Mouse (Mus musculus) CH12.LX (cell line): ENCODE results near the gene Kit. TPM values are rescaled to one million over a fixed set of nuclear protein-coding genes. Genes with fewer than 3 reads are reported as not detected.

ENCODE experiments used
- DNase-seq: peaks from one replicate; pipeline ENCODE4 v3.0.0-alpha.2; 2013; ENCODE audit errors: extremely low read depth
- H3K27ac ChIP-seq: 2 replicates; pipeline ENCODE4 v1.5.1; 2012; ENCODE audit warnings: low read depth, mild to moderate bottlenecking, control low read depth, moderate library complexity; ENCODE audit not compliant: insufficient read depth
- H3K27me3 ChIP-seq: replicated peaks from 2 replicates; pipeline ENCODE3; 2012; ENCODE audit warnings: inconsistent platforms
- H3K36me3 ChIP-seq, 2 experiments: replicated peaks in 1 of 2; 2 replicates each; pipeline versions ENCODE3 to v1.6.1; 2012; ENCODE audit warnings: inconsistent platforms in 1 of 2, low read length in 1 of 2, mild to moderate bottlenecking in 1 of 2, mixed read lengths in 1 of 2, moderate library complexity in 1 of 2; ENCODE audit not compliant: control insufficient read depth in 1 of 2, insufficient read depth in 1 of 2
- H3K4me1 ChIP-seq, 2 experiments: 2 replicates each; pipeline ENCODE4 v1.6.1; 2012; ENCODE audit warnings: inconsistent platforms in 1 of 2, moderate library complexity in 1 of 2; ENCODE audit not compliant: insufficient read depth in 2 of 2, control insufficient read depth in 1 of 2
- H3K4me2 ChIP-seq: 2 replicates; pipeline ENCODE4 v1.6.1; 2012; ENCODE audit warnings: low read depth, mild to moderate bottlenecking, control low read depth; ENCODE audit not compliant: poor library complexity, insufficient read depth, severe bottlenecking
- H3K4me3 ChIP-seq, 3 experiments: fragments of 150-350 bp in 1 of 3; sonication (generic) in 1 of 3; replicated peaks in 1 of 3; 2 replicates each; pipeline versions ENCODE3 to v1.5.1; 2011 to 2012; ENCODE audit warnings: low read depth in 2 of 3, low read length in 2 of 3, mild to moderate bottlenecking in 2 of 3, moderate library complexity in 2 of 3, control low read depth in 1 of 3, improper control_type of control experiment in 1 of 3, inconsistent platforms in 1 of 3, mixed read lengths in 1 of 3; ENCODE audit not compliant: poor library complexity in 1 of 3
- H3K79me2 ChIP-seq: replicated peaks from 2 replicates; pipeline ENCODE4 v1.6.1; 2012; ENCODE audit warnings: mild to moderate bottlenecking, moderate library complexity; ENCODE audit not compliant: control insufficient read depth, poor library complexity, insufficient read depth, severe bottlenecking; ENCODE audit errors: extremely low read depth
- H3K9ac ChIP-seq: 2 replicates; pipeline ENCODE4 v1.6.1; 2012; ENCODE audit warnings: low read depth, mild to moderate bottlenecking, control low read depth, moderate library complexity; ENCODE audit not compliant: insufficient read depth
- H3K9me3 ChIP-seq: replicated peaks from 2 replicates; pipeline ENCODE3; 2012; ENCODE audit warnings: low read length, inconsistent platforms, mixed read lengths
- BHLHE40 ChIP-seq: IDR thresholded peaks from 2 replicates; pipeline ENCODE4 v1.6.1; 2011; ENCODE audit warnings: mild to moderate bottlenecking, low read depth, low read length, improper control_type of control experiment
- CHD1 ChIP-seq: IDR thresholded peaks from 2 replicates; pipeline ENCODE4 v1.6.1; 2012; ENCODE audit warnings: low read depth, low read length, improper control_type of control experiment, inconsistent platforms
- CHD2 ChIP-seq: IDR thresholded peaks from 2 replicates; pipeline ENCODE4 v1.6.1; 2011; ENCODE audit warnings: low read length, improper control_type of control experiment
- ELF1 ChIP-seq: IDR thresholded peaks from 2 replicates; pipeline ENCODE4 v1.6.1; 2014; ENCODE audit warnings: low read depth, mild to moderate bottlenecking, inconsistent platforms, low read length, improper control_type of control experiment
- EP300 ChIP-seq: IDR thresholded peaks from 2 replicates; pipeline ENCODE4 v1.6.1; 2011; ENCODE audit warnings: low read length, improper control_type of control experiment
- ETS1 ChIP-seq: conservative IDR thresholded peaks from 2 replicates; pipeline ENCODE4 v1.6.1; 2012; ENCODE audit warnings: low read depth, mild to moderate bottlenecking, inconsistent platforms, low read length, improper control_type of control experiment, moderate library complexity
- HCFC1 ChIP-seq: IDR thresholded peaks from 2 replicates; pipeline ENCODE4 v1.6.1; 2012; ENCODE audit warnings: low read depth, mild to moderate bottlenecking, inconsistent platforms, low read length, improper control_type of control experiment
- JUND ChIP-seq: conservative IDR thresholded peaks from 2 replicates; pipeline ENCODE4 v1.6.1; 2011; ENCODE audit warnings: low read depth, low read length, improper control_type of control experiment
- MAFK ChIP-seq: IDR thresholded peaks from 2 replicates; pipeline ENCODE4 v1.6.1; 2011; ENCODE audit warnings: low read length, improper control_type of control experiment; ENCODE audit not compliant: insufficient replicate concordance
- MAX ChIP-seq: IDR thresholded peaks from 2 replicates; pipeline ENCODE4 v1.6.1; 2011; ENCODE audit warnings: low read length, improper control_type of control experiment
- MAZ ChIP-seq: IDR thresholded peaks from 2 replicates; pipeline ENCODE4 v1.6.1; 2012; ENCODE audit warnings: low read depth, mild to moderate bottlenecking, inconsistent platforms, low read length, improper control_type of control experiment, moderate library complexity
- MEF2A ChIP-seq: IDR thresholded peaks from 2 replicates; pipeline ENCODE4 v1.6.1; 2014; ENCODE audit warnings: low read depth, mild to moderate bottlenecking, inconsistent platforms, low read length, improper control_type of control experiment, borderline replicate concordance
- MYC ChIP-seq: IDR thresholded peaks from 2 replicates; pipeline ENCODE4 v1.6.1; 2011; ENCODE audit warnings: low read depth, mild to moderate bottlenecking, improper control_type of control experiment, low read length
- POLR2AphosphoS2 ChIP-seq: IDR thresholded peaks from 2 replicates; pipeline ENCODE4 v1.6.1; 2011; ENCODE audit warnings: low read depth, low read length, improper control_type of control experiment
- TCF12 ChIP-seq: IDR thresholded peaks from 2 replicates; pipeline ENCODE4 v1.6.1; 2014; ENCODE audit warnings: low read depth, mild to moderate bottlenecking, inconsistent platforms, low read length, improper control_type of control experiment
- USF2 ChIP-seq: conservative IDR thresholded peaks from 2 replicates; pipeline ENCODE4 v1.6.1; 2011; ENCODE audit warnings: low read depth, low read length, improper control_type of control experiment
- ZKSCAN1 ChIP-seq: IDR thresholded peaks from 2 replicates; pipeline ENCODE4 v1.6.1; 2012; ENCODE audit warnings: low read depth, inconsistent platforms, low read length, improper control_type of control experiment, borderline replicate concordance
- ZMIZ1 ChIP-seq: IDR thresholded peaks from 2 replicates; pipeline ENCODE4 v1.6.1; 2012; ENCODE audit warnings: low read depth, mild to moderate bottlenecking, inconsistent platforms, low read length, improper control_type of control experiment
- dilution Hi-C: fragments of 300-500 bp; cut with MboI; formaldehyde crosslinking; loops from 2 replicates; pipeline ENCODE4 v1.14.3; 2020; ENCODE audit warnings: low sequenced_read_pairs; ENCODE audit not compliant: extremely low pct_unique_long_range_greater_than_20kb, extremely low pct_ligation_motif_present
- in situ Hi-C: fragments of 300-500 bp; cut with MboI; formaldehyde crosslinking; loops from 3 replicates; pipeline ENCODE4 v1.14.3; 2019; ENCODE audit warnings: low sequenced_read_pairs, low pct_ligation_motif_present, low pct_unique_long_range_greater_than_20kb, mixed read lengths
- polyA plus RNA-seq: library from polyadenylated mRNA; unstranded; fragments of >175 nt; gene quantifications from 2 replicates; pipeline ENCODE4 v1.2.1, GENCODE M21; 2012; ENCODE audit warnings: low read depth; ENCODE audit not compliant: insufficient read length
- total RNA-seq, 2 experiments: library from RNA; depleted of rRNA; stranded (reverse); fragments of 300-350 nt in 1 of 2; fragments of >200 nt in 1 of 2; gene quantifications; 2 replicates each; pipeline ENCODE4 v1.2.3; 2012 to 2014

Gene Kit
- total and polyA plus RNA-seq, 3 experiments: 0.13 to 0.64 TPM; not detected in 1

DNA sequence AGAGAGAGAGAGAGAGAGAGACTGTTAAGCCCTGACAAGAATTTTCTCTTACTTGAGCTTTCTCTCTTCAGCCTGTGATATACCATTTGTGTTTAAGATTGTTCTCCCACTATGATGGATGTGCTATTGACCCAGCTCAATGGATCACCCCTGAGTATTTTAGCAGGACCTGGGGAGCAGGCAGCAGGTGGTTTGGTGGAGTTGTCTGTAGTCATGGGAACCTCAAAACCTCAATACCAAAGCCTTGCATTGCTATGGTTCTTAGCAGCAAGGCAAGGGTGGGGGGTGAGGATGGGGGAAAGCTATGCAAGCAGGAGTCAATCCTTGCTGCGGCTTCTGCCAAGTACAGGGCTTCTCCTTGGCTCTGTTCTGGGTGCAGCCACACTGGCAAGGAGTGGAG lies 48.8 kb downstream of the Kit start:
- in situ Hi-C loops (no loop called here), dilution Hi-C loops (no loop called here)
- TF ChIP-seq MAFK (no peak), BHLHE40 (no peak), TCF12 (no peak), CHD1 (no peak), ETS1 (no peak), POLR2AphosphoS2 (no peak), MEF2A (no peak), CHD2 (no peak), ZKSCAN1 (no peak), MAZ (no peak), EP300 (no peak), MAX (no peak), USF2 (no peak), ZMIZ1 (no peak)
- Histone ChIP-seq H3K4me3 (no peak overlapping the region), H3K27me3 (no peaks in the 10 kb centered on the region), H3K27ac (no peak overlapping the region), H3K9me3 (peaks cover 30% of the 10 kb centered on the region), H3K9ac (no peak overlapping the region), H3K4me1 (no peaks in the 10 kb centered on the region), H3K36me3 (no peaks in the 10 kb centered on the region), H3K4me2 (no peak overlapping the region), H3K79me2 (no peaks in the 10 kb centered on the region)
- no peak for DNase-seq

DNA sequence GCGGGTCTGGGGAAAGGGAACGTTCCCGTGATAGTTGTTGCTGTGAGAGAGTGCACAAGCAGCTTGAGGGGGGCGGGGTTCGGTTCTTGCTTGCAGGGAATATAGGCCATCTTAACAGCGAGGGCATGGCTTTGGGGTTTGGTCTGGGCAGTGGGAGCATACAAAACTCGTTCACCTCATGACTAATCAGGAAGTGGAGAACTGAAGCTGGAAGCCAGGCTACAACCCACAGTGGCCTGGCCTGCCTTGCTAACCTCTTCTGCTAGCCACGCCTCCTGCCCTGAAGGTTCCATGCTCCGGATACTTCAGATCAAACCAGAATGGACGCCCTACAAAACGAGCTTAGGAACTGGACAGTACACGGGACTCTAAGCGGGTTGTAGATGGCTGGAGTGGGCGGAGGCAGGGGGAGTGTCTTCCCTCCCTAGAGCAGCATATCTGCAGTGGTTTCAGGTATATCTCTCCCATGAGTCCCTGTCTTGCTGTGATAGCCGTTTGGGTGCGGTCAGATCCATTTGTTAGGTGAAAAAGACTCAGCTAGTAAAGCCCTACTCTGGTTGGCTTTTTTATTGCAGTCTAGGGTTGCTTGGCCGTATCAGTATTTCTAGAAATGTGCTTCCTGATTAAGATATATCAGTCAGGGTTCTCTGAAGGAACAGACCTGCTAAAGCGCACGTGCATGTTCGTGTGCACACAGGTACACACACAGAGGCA lies 49.4 kb downstream of the Kit start:
- H3K79me2 ChIP-seq: no peaks in the 10 kb centered on the region
- no peak for DNase-seq
- no peaks in the 10 kb centered on the region for H3K27me3 ChIP-seq
- H3K27ac ChIP-seq: no peak overlapping the region
- H3K4me3 ChIP-seq: no peak overlapping the region
- dilution Hi-C loops: no loop called here
- H3K9ac ChIP-seq: no peak overlapping the region
- no peak for TF ChIP-seq ELF1
- no peak for TF ChIP-seq MYC
- no peak for TF ChIP-seq JUND
- no peak for TF ChIP-seq MAFK
- no peak for TF ChIP-seq ZMIZ1
- TF ChIP-seq HCFC1: no peak
- TF ChIP-seq ETS1: no peak
- no peak overlapping the region for H3K4me2 ChIP-seq
- no peaks in the 10 kb centered on the region for H3K36me3 ChIP-seq
- no peaks in the 10 kb centered on the region for H3K4me1 ChIP-seq
- H3K9me3 ChIP-seq: peaks cover 33% of the 10 kb centered on the region
- in situ Hi-C loops: no loop called here
